Mouse (Mus musculus) spleen, adult 2 months (tissue): ENCODE data around the gene Iqgap2.

Experiments used
- CTCF ChIP-seq: fragments of 200-500 bp; IDR thresholded peaks from 2 replicates; pipeline ENCODE4 v1.5.1; 2011; ENCODE audit warnings: mild to moderate bottlenecking, inconsistent platforms; ENCODE audit not compliant: insufficient read depth, insufficient read length, insufficient replicate concordance; ENCODE audit errors: extremely low read depth
- POLR2A ChIP-seq: fragments of 200-500 bp; IDR thresholded peaks from 2 replicates; pipeline ENCODE4 v1.6.1; 2011; ENCODE audit warnings: low read depth, low read length, inconsistent platforms

GRCm38 (mm10) chr13:95604288-95604687, 287.4 kb downstream of the Iqgap2 start:
- TF ChIP-seq POLR2A (no peak), CTCF (no peak)
